Mouse (Mus musculus): ENCODE data around the gene Olfm2.

- no peak for TF ChIP-seq CTCF (IDR thresholded peaks at IDR 0.05; ENCODE audit: low read depth, low read length)
- no peak for TF ChIP-seq TAL1 (conservative IDR thresholded peaks at IDR 0.05; ENCODE audit: low read depth, low read length)
- no peak for TF ChIP-seq GATA1 (IDR thresholded peaks at IDR 0.05; ENCODE audit: borderline replicate concordance, low read length)
- no peak for TF ChIP-seq GATA2 (IDR thresholded peaks at IDR 0.05; ENCODE audit: borderline replicate concordance, low read depth, low read length)
Measured at GRCm38 (mm10) chr9:20721582-20721981, 24.6 kb downstream of the Olfm2 start.

All from G1E (cell line).